Mouse (Mus musculus) inflammation-experienced regulatory T-cells, adult 6 months (primary cell): ENCODE data around the gene Iqschfp. TPM values are rescaled to one million over a fixed set of nuclear protein-coding genes. Genes with fewer than 3 reads are reported as not detected.
"Not testable (repeated sequence)": the region's sequence is repeated elsewhere in the genome, so short reads cannot be mapped to it uniquely, and the experiment has no call there.

ENCODE experiments used
- ATAC-seq: one replicate; pipeline ENCODE4 v1.8.0; 2017
- polyA plus RNA-seq, 3 experiments: library from polyadenylated mRNA; unstranded; fragments of 100-300 nt; shearing (Covaris generic); gene quantifications; one replicate each; pipeline ENCODE4 v1.2.1; 2017

Iqschfp gene
- polyA plus RNA-seq, 3 experiments from 2014 or later: not detected

DNA sequence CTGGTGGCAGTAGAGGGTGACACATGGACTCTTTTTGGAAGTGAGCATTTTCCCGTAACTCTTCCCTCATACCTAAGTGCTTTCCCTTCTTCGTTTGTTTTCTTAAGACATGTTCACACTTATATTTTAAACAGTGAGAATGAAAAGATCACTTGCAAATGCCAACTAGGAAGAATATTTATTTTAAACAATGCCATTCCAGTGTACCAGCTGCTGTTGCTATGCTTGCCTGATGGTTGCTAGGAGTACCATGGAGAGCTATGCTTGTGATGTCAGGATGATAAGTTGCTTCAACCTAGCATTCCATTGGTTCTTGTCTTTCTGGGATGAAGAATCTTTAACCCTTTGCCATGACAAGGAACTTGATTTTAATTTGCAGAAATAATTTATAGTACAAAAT lies 193.0 kb downstream of the Iqschfp start:
- ATAC-seq: no peak

GRCm38 (mm10) chr3:68092108-68092507 lies 200.1 kb downstream of the Iqschfp start:
- ATAC-seq: no peak

GRCm38 (mm10) chr3:68096724-68097431 lies 204.8 kb downstream of the Iqschfp start:
- no peak for ATAC-seq

- ATAC-seq: not testable (repeated sequence)
These were observed 207.5 kb downstream of the Iqschfp start for GRCm38 (mm10) chr3:68099561-68099960.

- ATAC-seq: no peak
These were observed 209.3 kb downstream of the Iqschfp start for GRCm38 (mm10) chr3:68101343-68101742.

GRCm38 (mm10) chr3:68105081-68105685 lies 213.2 kb downstream of the Iqschfp start:
- no peak for ATAC-seq

DNA sequence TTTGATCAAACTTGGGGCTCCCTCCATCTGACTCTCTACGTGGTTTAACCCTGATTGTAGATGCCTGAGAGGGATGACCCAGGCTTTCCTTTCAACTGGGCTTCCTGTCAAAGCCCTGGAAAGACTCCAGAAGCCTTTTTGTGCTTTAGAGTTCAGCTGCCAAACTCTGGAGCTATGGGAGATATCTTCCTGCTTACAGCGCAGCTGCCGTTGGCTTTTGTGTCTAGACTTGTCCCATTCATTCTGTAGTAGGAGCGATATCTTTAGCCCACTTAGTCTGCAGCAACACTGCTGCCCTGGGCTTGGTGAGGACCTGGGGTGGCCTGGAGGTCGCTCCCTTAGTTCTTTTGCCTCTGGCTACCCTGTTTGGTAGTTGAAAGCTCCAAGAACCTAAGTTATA lies 229.3 kb downstream of the Iqschfp start:
- no peak for ATAC-seq

- ATAC-seq: no peak
These were observed 234.3 kb downstream of the Iqschfp start for GRCm38 (mm10) chr3:68126284-68126856.

GRCm38 (mm10) chr3:68130386-68130785 lies 238.4 kb downstream of the Iqschfp start:
- no peak for ATAC-seq

GRCm38 (mm10) chr3:68138833-68139627 lies 247.0 kb downstream of the Iqschfp start:
- ATAC-seq: no peak

DNA sequence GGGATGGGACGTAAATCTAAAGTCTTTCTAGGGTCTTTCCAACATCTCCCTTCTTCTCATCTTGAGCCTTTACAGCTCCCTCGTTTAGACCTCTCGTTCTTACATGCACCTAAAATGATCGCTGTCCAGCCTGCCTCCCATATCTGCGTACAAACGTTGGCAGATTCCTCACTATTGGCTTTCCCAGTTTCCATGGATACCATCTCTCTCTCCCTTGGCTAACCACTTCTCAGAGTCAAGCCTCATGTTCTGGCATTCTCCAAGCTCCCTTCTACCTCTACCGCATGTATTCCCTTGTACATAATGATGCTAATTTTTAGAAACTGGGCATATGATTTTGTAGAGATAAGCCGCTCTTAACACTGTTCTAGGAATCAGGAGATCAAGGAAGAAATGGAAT lies 258.7 kb downstream of the Iqschfp start:
- ATAC-seq: no peak

- ATAC-seq: no peak
These were observed 268.1 kb downstream of the Iqschfp start for GRCm38 (mm10) chr3:68160175-68160574.

- ATAC-seq: no peak
These were observed 268.7 kb downstream of the Iqschfp start for GRCm38 (mm10) chr3:68160760-68161159.

GRCm38 (mm10) chr3:68178248-68178647 lies 286.2 kb downstream of the Iqschfp start:
- ATAC-seq: no peak

GRCm38 (mm10) chr3:68187471-68187870 lies 295.4 kb downstream of the Iqschfp start:
- ATAC-seq: no peak

DNA sequence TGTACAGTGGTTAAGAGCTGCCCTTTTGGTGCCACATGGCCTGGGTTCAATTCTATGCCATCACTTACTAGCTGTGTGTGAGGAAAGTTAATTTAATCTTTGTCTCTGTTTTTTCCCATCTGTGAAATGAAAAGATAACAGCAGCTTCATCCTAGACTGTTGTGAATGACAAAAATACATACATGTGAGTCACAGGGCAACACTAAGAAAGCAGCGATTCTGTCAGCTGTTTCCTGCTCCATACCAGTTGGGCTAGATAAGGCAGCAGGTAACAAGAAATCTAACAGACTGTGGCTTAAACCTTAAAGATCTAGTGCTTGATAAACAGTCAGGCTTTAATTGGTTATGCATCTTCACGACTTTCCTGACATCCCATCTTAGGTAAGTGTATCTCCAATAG lies 297.1 kb downstream of the Iqschfp start:
- ATAC-seq: no peak

DNA sequence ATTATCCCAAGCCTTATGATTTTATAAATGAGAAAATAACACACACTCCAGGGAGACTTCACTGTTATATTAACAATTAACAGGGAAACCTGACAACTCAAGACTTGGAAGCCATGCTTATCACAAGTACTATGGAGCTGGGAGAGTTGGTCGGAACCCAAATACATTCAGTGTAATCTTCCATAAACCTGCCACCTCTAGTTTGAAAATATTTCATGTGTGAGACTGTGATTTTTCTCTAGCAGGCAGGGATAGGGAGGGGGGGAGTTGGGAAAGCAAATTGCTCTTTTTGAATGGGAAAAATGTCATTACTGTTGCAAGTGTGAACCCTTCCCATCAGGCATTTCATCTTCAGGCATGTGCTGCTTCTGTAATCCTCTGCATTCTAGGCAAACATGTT lies 304.9 kb downstream of the Iqschfp start:
- no peak for ATAC-seq

- ATAC-seq: no peak
These were observed 309.2 kb downstream of the Iqschfp start for GRCm38 (mm10) chr3:68201214-68201613.

DNA sequence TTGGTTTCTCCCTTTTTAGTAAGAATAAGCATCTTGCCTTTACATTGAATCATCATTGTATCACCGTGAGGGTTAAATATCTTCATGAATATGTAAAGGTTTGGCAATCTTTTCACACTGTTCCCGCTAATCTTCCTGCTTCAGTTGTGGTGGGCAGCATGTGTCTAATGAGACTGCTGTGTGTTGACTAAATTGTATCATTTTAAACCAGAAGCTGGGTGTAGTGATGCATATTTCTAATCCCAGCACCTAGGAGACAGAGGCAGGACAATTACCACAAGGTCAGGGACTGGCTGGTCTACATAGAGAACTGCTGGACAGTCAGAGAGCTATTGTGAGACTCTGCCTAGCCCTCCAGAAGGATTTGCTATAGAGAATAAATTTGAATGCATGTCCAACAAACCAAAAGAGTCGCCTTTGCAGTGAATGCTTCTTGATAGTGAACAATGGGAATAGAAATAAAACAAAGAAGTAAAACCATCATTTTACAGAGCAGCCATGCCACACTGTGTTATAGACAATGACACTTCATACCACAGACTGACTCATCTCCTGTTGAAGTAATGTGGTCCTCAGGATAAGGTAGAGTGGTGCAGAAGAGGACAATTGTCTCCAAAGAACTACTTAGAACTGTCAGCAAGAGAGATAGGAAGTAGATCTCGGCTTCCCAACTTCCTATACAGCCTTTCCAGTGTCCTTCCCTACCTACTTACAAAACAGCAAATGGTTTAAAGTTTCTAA lies 310.3 kb downstream of the Iqschfp start:
- ATAC-seq: no peak

DNA sequence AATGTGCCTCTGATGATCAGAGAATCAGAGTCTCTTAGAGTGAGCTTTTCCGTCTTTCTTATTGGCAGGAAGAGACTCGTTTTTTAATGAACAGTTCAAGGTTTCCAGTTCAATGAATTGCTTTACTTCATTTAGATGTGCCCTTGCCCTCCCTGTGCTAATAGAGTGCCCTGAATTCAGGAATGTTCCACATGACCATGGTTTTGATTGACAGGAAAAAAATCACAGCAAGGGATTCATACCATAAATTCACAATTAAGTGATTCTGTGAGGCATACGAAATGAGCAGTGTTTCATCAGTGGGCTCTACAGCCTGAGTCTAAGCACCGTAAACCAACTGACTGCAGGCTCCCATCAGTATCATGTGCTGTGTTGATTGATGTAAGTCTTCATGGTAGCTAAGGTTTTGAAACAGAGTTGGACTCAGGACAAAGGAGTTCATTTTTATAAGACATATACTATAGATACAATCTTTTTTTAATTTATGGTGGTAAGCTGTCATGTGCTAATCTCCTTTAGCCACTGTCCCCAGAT lies 312.0 kb downstream of the Iqschfp start:
- no peak for ATAC-seq

DNA sequence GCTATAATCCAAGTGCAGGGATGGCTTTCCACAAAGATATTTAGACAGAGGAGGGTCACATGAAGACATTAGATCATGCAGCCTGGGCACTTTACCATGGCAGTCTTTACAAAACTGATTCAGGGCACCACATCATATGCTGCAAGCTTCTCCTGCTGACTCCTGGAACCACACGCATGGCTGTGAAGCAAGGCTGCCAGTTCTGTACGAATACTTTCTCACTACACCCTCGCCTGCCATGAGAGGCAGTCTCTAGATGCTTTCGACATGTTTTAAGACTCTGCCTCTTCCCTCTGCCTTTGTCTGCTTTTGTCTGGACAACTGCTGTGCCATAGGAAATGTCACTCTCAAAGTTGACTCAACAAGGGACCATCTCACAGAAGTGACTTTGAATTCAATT lies 318.4 kb downstream of the Iqschfp start:
- no peak for ATAC-seq

GRCm38 (mm10) chr3:68221452-68221851 lies 329.4 kb downstream of the Iqschfp start:
- no peak for ATAC-seq
